Mouse (Mus musculus): Measurements from ENCODE around the gene Inka2.

DNA sequence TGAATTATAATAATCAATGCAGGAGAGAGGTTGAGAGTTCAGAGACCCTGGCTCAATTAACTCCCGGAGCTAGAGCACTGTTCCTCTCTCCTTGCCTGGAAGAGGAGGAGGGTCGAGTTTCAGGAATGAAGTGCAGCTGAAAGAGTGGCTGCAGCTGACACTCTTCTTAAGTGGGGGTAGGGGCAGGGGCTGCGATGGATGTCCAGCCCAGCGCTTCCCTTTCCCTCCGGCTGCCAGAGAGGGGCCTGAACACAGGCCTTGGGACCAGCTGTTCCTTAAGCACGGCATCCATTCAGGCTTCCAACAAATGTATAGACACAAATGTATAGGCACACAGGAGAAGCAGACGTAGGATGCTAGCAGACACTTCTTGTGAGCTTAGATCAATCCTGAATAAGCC is 3.2 kb downstream of the Inka2 start:
- TF ChIP-seq RAD21 (IDR thresholded peaks at IDR 0.05; ENCODE audit: low read depth, low read length): no peak
- TF ChIP-seq POLR2A (IDR thresholded peaks at IDR 0.05; ENCODE audit: low read depth, low read length): no peak
- no peak for TF ChIP-seq NELFE (IDR thresholded peaks at IDR 0.05; ENCODE audit: low read depth, low read length)
- no peak for TF ChIP-seq CTCF (conservative IDR thresholded peaks at IDR 0.05 in 1 of 2, IDR thresholded peaks at IDR 0.05 in 1 of 2; ENCODE audit: low read depth in 2 of 2, low read length in 2 of 2)
- TF ChIP-seq ETS1 (conservative IDR thresholded peaks at IDR 0.05; ENCODE audit: low read depth, low read length): no peak
